Mouse (Mus musculus) hindbrain, embryonic 16.5 days (tissue): ENCODE measurements at regions not wholly inside any gene's neighbourhood (a gene's known extent, or its start where the extent isn't known, plus 50 kb on each side); places are given as distances from the start of the nearest gene placed in this dataset.

Source experiments
- ATAC-seq: fragments of 200-750 bp; cut with Nextera tagmentation; 2 replicates; pipeline ENCODE4 v1.8.0; 2017; ENCODE audit warnings: moderate TSS enrichment, moderate library complexity
- H3K27ac ChIP-seq: fragments of 300-500 bp; sonication (generic); 2 replicates; pipeline ENCODE4 v1.5.1; 2014; ENCODE audit warnings: low read depth, mild to moderate bottlenecking, control low read depth, low read length, moderate library complexity
- H3K27me3 ChIP-seq: fragments of 300-500 bp; sonication (generic); replicated peaks from 2 replicates; pipeline ENCODE4 v1.6.1; 2014; ENCODE audit warnings: low read length; ENCODE audit not compliant: control insufficient read depth, insufficient read depth
- H3K36me3 ChIP-seq: fragments of 300-500 bp; sonication (generic); 2 replicates; pipeline ENCODE4 v1.6.1; 2014; ENCODE audit warnings: mild to moderate bottlenecking, low read length, moderate library complexity, mixed read lengths; ENCODE audit not compliant: control insufficient read depth, insufficient read depth
- H3K4me1 ChIP-seq: fragments of 300-500 bp; sonication (generic); 2 replicates; pipeline ENCODE4 v1.6.1; 2014; ENCODE audit warnings: low read depth, low read length; ENCODE audit not compliant: control insufficient read depth, insufficient read depth
- H3K4me2 ChIP-seq: fragments of 300-500 bp; sonication (generic); 2 replicates; pipeline ENCODE4 v1.6.1; 2014; ENCODE audit warnings: mild to moderate bottlenecking, low read length, control low read depth, moderate library complexity
- H3K4me3 ChIP-seq: fragments of 300-500 bp; sonication (generic); 2 replicates; pipeline ENCODE4 v1.5.1; 2014; ENCODE audit warnings: mild to moderate bottlenecking, low read length, control low read depth, moderate library complexity
- H3K9ac ChIP-seq: fragments of 300-500 bp; sonication (generic); 2 replicates; pipeline ENCODE4 v1.6.1; 2014; ENCODE audit warnings: low read depth, mild to moderate bottlenecking, control low read depth, low read length, moderate library complexity
- H3K9me3 ChIP-seq: fragments of 300-500 bp; sonication (generic); 2 replicates; pipeline ENCODE4 v1.6.1; 2014; ENCODE audit warnings: mild to moderate bottlenecking, low read length, moderate library complexity; ENCODE audit not compliant: control insufficient read depth
- WGBS: fragments of 180-500 bp; shearing (Covaris S2); extraction: QIAGEN DNeasy Blood & Tissue Kit; methylation state at CpG from one replicate; pipeline ENCODE4 v1.1.7; 2014; 5-methylcytosine and 5-hydroxymethylcytosine counted together

- Histone ChIP-seq H3K4me3 (no peak overlapping the region), H3K27me3 (no peaks in the 10 kb centered on the region), H3K4me1 (no peaks in the 10 kb centered on the region; the same call in 1 of the 2 replicates), H3K36me3 (no peaks in the 10 kb centered on the region), H3K9ac (no peak overlapping the region), H3K27ac (no peak overlapping the region), H3K4me2 (no peak overlapping the region), H3K9me3 (no peaks in the 10 kb centered on the region)
- no peak for ATAC-seq
- WGBS, result 74% methylated on average over 10 of the region's 10 CpGs
Measured at GRCm38 (mm10) chr2:78059801-78060416, 113.7 kb upstream of the Cwc22 start.

GRCm38 (mm10) chr2:78058988-78059387, 112.8 kb upstream of the Cwc22 start:
- 78% methylated on average over 2 of the region's 2 CpGs for WGBS
- no peaks in the 10 kb centered on the region for H3K9me3 ChIP-seq
- no peak overlapping the region for H3K9ac ChIP-seq
- H3K4me3 ChIP-seq, result no peak overlapping the region
- no peaks in the 10 kb centered on the region for H3K4me1 ChIP-seq
- H3K27me3 ChIP-seq, result no peaks in the 10 kb centered on the region
- no peak overlapping the region for H3K27ac ChIP-seq
- ATAC-seq, result no peak
- H3K4me2 ChIP-seq, result no peak overlapping the region
- H3K36me3 ChIP-seq, result no peaks in the 10 kb centered on the region

- ATAC-seq, result no peak
- Histone ChIP-seq H3K27me3 (no peaks in the 10 kb centered on the region), H3K9ac (no peak overlapping the region), H3K4me3 (no peak overlapping the region), H3K36me3 (no peaks in the 10 kb centered on the region), H3K4me1 (peaks cover 3% of the 10 kb centered on the region; the same call in 1 of the 2 replicates), H3K4me2 (no peak overlapping the region), H3K27ac (no peak overlapping the region), H3K9me3 (no peaks in the 10 kb centered on the region)
- WGBS, result 77% methylated on average over 3 of the region's 3 CpGs
Measured at GRCm38 (mm10) chr2:78053910-78054309, 107.7 kb upstream of the Cwc22 start.

GRCm38 (mm10) chr2:78050542-78050941, 104.4 kb upstream of the Cwc22 start:
- H3K4me2 ChIP-seq, result no peak overlapping the region
- no peak for ATAC-seq
- H3K27me3 ChIP-seq, result no peaks in the 10 kb centered on the region
- peaks cover 8% of the 10 kb centered on the region; the same call in 1 of the 2 replicates for H3K4me1 ChIP-seq
- no peaks in the 10 kb centered on the region for H3K9me3 ChIP-seq
- WGBS, result 92% methylated on average over 7 of the region's 7 CpGs
- H3K9ac ChIP-seq, result no peak overlapping the region
- H3K36me3 ChIP-seq, result no peaks in the 10 kb centered on the region
- H3K27ac ChIP-seq, result no peak overlapping the region
- H3K4me3 ChIP-seq, result no peak overlapping the region

GRCm38 (mm10) chr2:78049248-78049874, 103.2 kb upstream of the Cwc22 start:
- H3K4me3 ChIP-seq, result peak overlapping the region; percentile 23
- H3K27ac ChIP-seq, result no peak overlapping the region
- H3K27me3 ChIP-seq, result no peaks in the 10 kb centered on the region
- ATAC-seq, result peak; percentile 86
- H3K4me1 ChIP-seq, result peaks cover 8% of the 10 kb centered on the region; the same call in 1 of the 2 replicates
- no peaks in the 10 kb centered on the region for H3K36me3 ChIP-seq
- peak overlapping the region; percentile 35; the same call in 1 of the 2 replicates for H3K9ac ChIP-seq
- peak overlapping the region; percentile 55 for H3K4me2 ChIP-seq
- H3K9me3 ChIP-seq, result no peaks in the 10 kb centered on the region
- 21% methylated on average over 8 of the region's 8 CpGs for WGBS

GRCm38 (mm10) chr2:78048706-78049055, 102.5 kb upstream of the Cwc22 start:
- H3K4me3 ChIP-seq, result peak overlapping the region; percentile 23
- peak overlapping the region; percentile 55 for H3K4me2 ChIP-seq
- H3K27me3 ChIP-seq, result no peaks in the 10 kb centered on the region
- H3K9ac ChIP-seq, result peak overlapping the region; percentile 35
- H3K4me1 ChIP-seq, result peaks cover 8% of the 10 kb centered on the region; the same call in 1 of the 2 replicates
- peak; percentile 60; the same call in 1 of the 2 replicates for ATAC-seq
- no peaks in the 10 kb centered on the region for H3K9me3 ChIP-seq
- peak overlapping the region; percentile 40; the same call in 1 of the 2 replicates for H3K27ac ChIP-seq
- 50% methylated on average over 6 of the region's 6 CpGs for WGBS
- H3K36me3 ChIP-seq, result no peaks in the 10 kb centered on the region

GRCm38 (mm10) chr2:78048030-78048705, 102.0 kb upstream of the Cwc22 start:
- H3K9ac ChIP-seq, result no peak overlapping the region
- no peaks in the 10 kb centered on the region for H3K36me3 ChIP-seq
- H3K9me3 ChIP-seq, result no peaks in the 10 kb centered on the region
- peak; percentile 77 for ATAC-seq
- peak overlapping the region; percentile 55 for H3K4me2 ChIP-seq
- no peaks in the 10 kb centered on the region for H3K27me3 ChIP-seq
- 36% methylated on average over 11 of the region's 11 CpGs for WGBS
- H3K4me1 ChIP-seq, result peaks cover 8% of the 10 kb centered on the region; the same call in 1 of the 2 replicates
- H3K27ac ChIP-seq, result no peak overlapping the region; the same call in 1 of the 2 replicates
- no peak overlapping the region for H3K4me3 ChIP-seq

GRCm38 (mm10) chr2:78027319-78027718, 81.1 kb upstream of the Cwc22 start:
- Histone ChIP-seq H3K27me3 (no peaks in the 10 kb centered on the region), H3K36me3 (no peaks in the 10 kb centered on the region), H3K9me3 (no peaks in the 10 kb centered on the region), H3K4me1 (no peaks in the 10 kb centered on the region), H3K9ac (no peak overlapping the region), H3K4me2 (no peak overlapping the region), H3K27ac (no peak overlapping the region), H3K4me3 (no peak overlapping the region)
- ATAC-seq, result no peak
- 85% methylated on average over 2 of the region's 2 CpGs for whole genome bisulfite sequencing

GRCm38 (mm10) chr2:78026808-78027207, 80.6 kb upstream of the Cwc22 start:
- no peaks in the 10 kb centered on the region for H3K36me3 ChIP-seq
- WGBS, result 57% methylated on average over 6 of the region's 6 CpGs
- no peaks in the 10 kb centered on the region for H3K9me3 ChIP-seq
- no peak overlapping the region for H3K9ac ChIP-seq
- no peak for ATAC-seq
- H3K27ac ChIP-seq, result no peak overlapping the region
- H3K4me2 ChIP-seq, result no peak overlapping the region
- H3K4me3 ChIP-seq, result no peak overlapping the region
- no peaks in the 10 kb centered on the region for H3K27me3 ChIP-seq
- H3K4me1 ChIP-seq, result peaks cover under 1% of the 10 kb centered on the region; the same call in 1 of the 2 replicates
